Mouse (Mus musculus) liver, embryonic 12.5 days (tissue): ENCODE measurements around the gene Tekt1. TPM values are rescaled to one million over a fixed set of nuclear protein-coding genes. Genes with fewer than 3 reads are reported as not detected.
A peak's percentile ranks its signal among the peaks of the same experiment; 100 is the strongest.

Experiments used
- ATAC-seq: fragments of 200-750 bp; cut with Nextera tagmentation; 2 replicates; pipeline ENCODE4 v1.8.0; 2017; ENCODE audit warnings: moderate number of reproducible peaks, mild to moderate bottlenecking, moderate library complexity
- H3K27ac ChIP-seq: fragments of 300-500 bp; sonication (generic); 2 replicates; pipeline ENCODE4 v1.5.1; 2016; ENCODE audit warnings: mild to moderate bottlenecking
- H3K27me3 ChIP-seq: fragments of 300-500 bp; sonication (generic); replicated peaks from 2 replicates; pipeline ENCODE4 v1.6.1; 2016; ENCODE audit warnings: mild to moderate bottlenecking, moderate library complexity
- H3K36me3 ChIP-seq: fragments of 300-500 bp; sonication (generic); 2 replicates; pipeline ENCODE4 v1.6.1; 2016; ENCODE audit warnings: mild to moderate bottlenecking, moderate library complexity
- H3K4me1 ChIP-seq: fragments of 300-500 bp; sonication (generic); 2 replicates; pipeline ENCODE4 v1.6.1; 2016
- H3K4me2 ChIP-seq: fragments of 300-500 bp; sonication (generic); 2 replicates; pipeline ENCODE4 v1.6.1; 2016; ENCODE audit warnings: mild to moderate bottlenecking, moderate library complexity
- H3K4me3 ChIP-seq: fragments of 300-500 bp; sonication (generic); 2 replicates; pipeline ENCODE4 v1.5.1; 2016; ENCODE audit warnings: mild to moderate bottlenecking, moderate library complexity
- H3K9ac ChIP-seq: fragments of 300-500 bp; sonication (generic); 2 replicates; pipeline ENCODE4 v1.6.1; 2016; ENCODE audit warnings: mild to moderate bottlenecking, moderate library complexity
- H3K9me3 ChIP-seq: fragments of 300-500 bp; sonication (generic); replicated peaks from 2 replicates; pipeline ENCODE4 v1.6.1; 2016; ENCODE audit warnings: mild to moderate bottlenecking, moderate library complexity
- WGBS: fragments of 180-500 bp; shearing (Covaris S2); methylation state at CpG from one replicate; pipeline ENCODE4 v1.1.7; 2016; ENCODE audit not compliant: insufficient replicate concordance; 5-methylcytosine and 5-hydroxymethylcytosine counted together
- polyA plus RNA-seq: library from polyadenylated mRNA; unstranded; fragments of >200 nt; fragmentation: Nextera tagmentation; extraction: Ambion mirVana; gene quantifications from 2 replicates; pipeline ENCODE4 v1.2.1, GENCODE M21; 2016

The Tekt1 gene
- polyA plus RNA-seq, 1 experiment from 2014 or later = 0.08 TPM

DNA sequence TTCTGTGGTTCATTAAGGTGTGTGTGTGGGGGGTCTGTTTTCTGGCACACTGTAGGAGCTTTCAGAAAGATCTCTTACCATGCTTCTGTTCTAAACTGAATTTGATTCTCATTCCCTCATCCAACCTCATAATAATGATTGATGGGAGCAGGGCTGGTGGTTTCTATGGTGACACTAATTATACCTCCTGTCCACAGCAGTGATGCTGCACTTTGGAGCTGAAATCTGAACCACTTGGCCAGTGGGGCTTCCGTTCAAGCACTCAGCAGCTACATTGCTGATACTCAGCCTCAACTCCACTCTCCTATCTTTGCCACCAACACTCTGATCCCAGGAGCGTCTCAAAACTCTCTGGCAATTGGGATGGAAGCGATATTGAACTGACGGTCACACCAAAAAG lies 17.1 kb upstream of the Tekt1 start:
- WGBS = 70% methylated on average over 4 of the region's 4 CpGs
- H3K4me1 ChIP-seq = peaks cover 6% of the 10 kb centered on the region; the same call in 1 of the 2 replicates
- no peaks in the 10 kb centered on the region for H3K9me3 ChIP-seq
- no peak overlapping the region for H3K4me2 ChIP-seq
- no peak overlapping the region for H3K9ac ChIP-seq
- 0 out of 2 replicates have a peak, but pooled peaks cover 3% of the 10 kb centered on the region for H3K27me3 ChIP-seq
- H3K4me3 ChIP-seq = no peak overlapping the region
- no peak for ATAC-seq
- H3K27ac ChIP-seq = no peak overlapping the region
- no peaks in the 10 kb centered on the region for H3K36me3 ChIP-seq

DNA sequence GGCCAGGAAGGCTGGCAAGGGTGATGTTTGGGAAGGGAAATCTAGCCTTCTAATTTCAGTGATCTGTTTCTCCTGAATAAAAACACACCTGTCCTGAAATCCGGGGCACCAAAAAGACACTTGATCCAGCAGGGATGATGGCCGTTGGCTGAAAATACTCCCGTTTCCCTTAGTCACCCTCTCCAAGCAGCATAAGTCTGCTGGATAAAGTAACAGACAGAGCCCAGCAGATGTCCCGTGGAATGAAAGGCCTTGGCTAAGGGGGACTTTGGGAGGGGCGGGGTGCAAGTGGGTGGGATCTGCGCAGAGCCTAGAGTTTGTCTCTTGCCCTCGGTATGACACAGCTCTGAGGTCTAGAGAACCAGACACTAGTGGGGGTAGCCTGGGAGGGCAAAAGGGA lies 16.0 kb upstream of the Tekt1 start:
- Histone ChIP-seq H3K27me3 (0 out of 2 replicates have a peak, but pooled peaks cover 7% of the 10 kb centered on the region), H3K9me3 (no peaks in the 10 kb centered on the region), H3K9ac (no peak overlapping the region), H3K4me1 (peaks cover 6% of the 10 kb centered on the region; the same call in 1 of the 2 replicates), H3K4me2 (no peak overlapping the region), H3K4me3 (no peak overlapping the region), H3K27ac (no peak overlapping the region), H3K36me3 (no peaks in the 10 kb centered on the region)
- WGBS = 68% methylated on average over 7 of the region's 7 CpGs
- no peak for ATAC-seq

DNA sequence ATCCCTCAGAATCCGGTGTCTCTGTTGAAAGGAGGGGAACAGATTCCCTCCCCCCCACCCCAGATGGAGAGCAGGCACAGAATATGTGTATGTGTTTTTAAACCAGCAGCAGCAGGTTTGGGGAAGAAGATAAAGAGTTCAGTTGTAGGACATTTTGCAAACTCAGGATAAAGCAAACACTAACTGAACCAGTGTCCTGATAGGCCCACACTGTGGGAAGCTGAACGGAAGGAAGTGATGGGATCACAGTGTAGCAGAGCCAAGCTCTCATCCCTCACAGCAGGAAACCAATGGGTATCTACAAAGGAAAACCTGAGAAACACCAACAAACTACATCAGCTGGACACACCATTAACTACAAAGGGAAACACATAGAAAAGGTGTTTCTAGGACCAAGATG lies 14.3 kb upstream of the Tekt1 start:
- Histone ChIP-seq H3K36me3 (no peaks in the 10 kb centered on the region), H3K27ac (no peak overlapping the region), H3K4me1 (peaks cover 6% of the 10 kb centered on the region; the same call in 1 of the 2 replicates), H3K9me3 (no peaks in the 10 kb centered on the region), H3K4me3 (no peak overlapping the region), H3K4me2 (no peak overlapping the region), H3K9ac (no peak overlapping the region), H3K27me3 (0 out of 2 replicates have a peak, but pooled peaks cover 9% of the 10 kb centered on the region)
- 39% methylated on average over 2 of the region's 2 CpGs for WGBS
- ATAC-seq = no peak

DNA sequence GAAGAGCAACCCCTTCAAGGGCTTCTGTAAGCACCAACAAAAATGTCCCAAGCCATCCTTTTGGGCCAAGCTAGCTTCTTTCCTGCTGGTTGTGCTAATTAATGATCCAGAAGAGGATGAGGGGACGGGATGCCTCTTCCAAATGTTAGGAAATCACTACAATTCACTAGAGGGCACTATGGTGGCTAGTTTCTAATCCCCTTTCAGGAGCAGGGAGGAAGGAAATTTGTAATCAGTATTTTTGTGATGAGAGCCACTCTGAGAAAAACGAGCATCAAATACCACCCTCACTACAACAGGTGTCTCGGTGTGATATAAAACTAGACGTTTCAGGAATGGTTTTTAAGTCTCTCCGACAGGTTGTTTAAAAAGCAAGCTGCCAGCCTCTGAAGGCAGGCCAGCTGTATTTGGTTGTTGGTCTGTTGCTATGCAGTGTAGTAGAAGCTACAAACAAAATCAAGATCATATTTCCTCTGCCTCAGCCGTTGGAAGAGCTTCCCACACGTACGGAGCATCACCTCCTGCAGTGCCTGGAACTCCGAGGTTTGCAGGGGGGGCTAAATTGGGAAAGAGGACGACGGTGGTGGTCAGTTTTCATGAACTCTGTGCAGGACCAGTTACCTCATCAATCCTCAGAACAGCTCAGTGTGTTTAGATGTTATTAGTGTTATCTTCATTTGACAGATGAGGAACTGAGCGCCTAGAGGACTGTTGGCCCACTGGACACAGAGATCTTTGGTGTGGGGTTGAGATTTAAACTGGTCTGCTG lies 7.8 kb upstream of the Tekt1 start:
- no peak for ATAC-seq
- Histone ChIP-seq H3K4me3 (no peak overlapping the region), H3K27me3 (peaks cover 28% of the 10 kb centered on the region), H3K27ac (no peak overlapping the region), H3K36me3 (no peaks in the 10 kb centered on the region), H3K4me2 (no peak overlapping the region), H3K9ac (no peak overlapping the region), H3K4me1 (no peaks in the 10 kb centered on the region), H3K9me3 (no peaks in the 10 kb centered on the region)
- WGBS = 22% methylated on average over 12 of the region's 12 CpGs

DNA sequence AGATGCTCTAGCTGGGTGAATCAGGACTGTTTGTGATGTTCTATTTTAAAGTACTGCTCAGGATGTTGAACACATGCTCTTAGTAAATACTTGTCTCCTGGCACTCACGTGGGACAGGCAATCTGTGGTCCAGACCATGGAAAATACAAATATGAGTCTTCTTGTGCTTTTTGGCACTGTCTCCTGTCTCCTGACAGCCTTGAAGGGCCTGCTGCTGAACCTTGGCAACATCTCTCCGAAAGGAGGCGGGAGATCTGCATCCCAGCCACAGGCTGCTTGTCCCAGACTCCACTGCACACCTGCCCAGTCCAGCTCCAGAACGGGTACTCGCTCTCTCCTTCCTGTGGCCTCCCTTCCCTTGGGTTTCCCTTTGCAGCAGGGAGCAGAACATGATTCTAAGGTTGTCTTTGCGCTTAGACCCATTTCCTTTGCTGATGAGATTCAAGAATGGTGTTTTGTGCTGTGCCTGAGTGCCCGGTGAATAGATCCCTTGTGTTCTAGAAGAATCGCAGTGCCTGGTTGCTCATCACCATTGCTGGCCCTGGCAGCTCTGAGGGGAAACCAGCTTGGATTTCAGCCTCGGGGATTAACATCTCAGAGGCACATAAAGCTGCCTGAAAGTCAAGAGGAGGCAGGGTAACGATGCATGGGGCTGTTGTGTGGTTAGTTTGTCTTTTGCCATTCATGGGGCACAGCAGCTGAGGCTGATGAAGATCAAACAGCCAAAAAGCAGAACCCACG lies 5.9 kb upstream of the Tekt1 start:
- no peaks in the 10 kb centered on the region for H3K36me3 ChIP-seq
- ATAC-seq = no peak
- WGBS = 56% methylated on average over 11 of the region's 11 CpGs
- no peak overlapping the region for H3K4me2 ChIP-seq
- H3K27ac ChIP-seq = no peak overlapping the region
- H3K4me1 ChIP-seq = no peaks in the 10 kb centered on the region
- H3K27me3 ChIP-seq = peaks cover 23% of the 10 kb centered on the region
- H3K9ac ChIP-seq = no peak overlapping the region
- no peaks in the 10 kb centered on the region for H3K9me3 ChIP-seq
- H3K4me3 ChIP-seq = no peak overlapping the region

DNA sequence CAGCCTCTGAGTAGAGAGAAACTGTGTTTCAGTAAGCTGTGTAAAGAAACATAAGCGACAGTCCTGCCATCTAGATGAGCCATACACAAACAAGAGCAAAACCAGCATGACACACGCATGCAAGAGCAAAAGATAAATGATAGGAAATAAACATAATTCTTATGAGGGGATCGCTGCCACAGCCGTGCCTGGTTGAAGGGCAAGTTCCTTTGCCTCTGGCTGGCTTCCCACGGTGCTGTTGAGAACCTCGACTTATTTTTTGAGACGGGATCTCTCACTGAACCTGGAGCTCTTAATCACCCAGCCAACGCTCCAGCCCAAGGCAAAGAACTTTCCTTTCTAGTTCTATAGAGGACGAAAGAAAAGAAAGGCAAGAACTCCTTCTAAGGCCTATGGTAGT lies 3.9 kb upstream of the Tekt1 start:
- H3K36me3 ChIP-seq = no peaks in the 10 kb centered on the region
- no peaks in the 10 kb centered on the region for H3K9me3 ChIP-seq
- H3K27me3 ChIP-seq = peaks cover 40% of the 10 kb centered on the region
- no peak for ATAC-seq
- H3K4me3 ChIP-seq = no peak overlapping the region
- 0 out of 2 replicates have a peak, but pooled peaks cover 7% of the 10 kb centered on the region for H3K4me1 ChIP-seq
- H3K4me2 ChIP-seq = no peak overlapping the region
- no peak overlapping the region for H3K9ac ChIP-seq
- no peak overlapping the region for H3K27ac ChIP-seq
- 66% methylated on average over 9 of the region's 9 CpGs for WGBS

DNA sequence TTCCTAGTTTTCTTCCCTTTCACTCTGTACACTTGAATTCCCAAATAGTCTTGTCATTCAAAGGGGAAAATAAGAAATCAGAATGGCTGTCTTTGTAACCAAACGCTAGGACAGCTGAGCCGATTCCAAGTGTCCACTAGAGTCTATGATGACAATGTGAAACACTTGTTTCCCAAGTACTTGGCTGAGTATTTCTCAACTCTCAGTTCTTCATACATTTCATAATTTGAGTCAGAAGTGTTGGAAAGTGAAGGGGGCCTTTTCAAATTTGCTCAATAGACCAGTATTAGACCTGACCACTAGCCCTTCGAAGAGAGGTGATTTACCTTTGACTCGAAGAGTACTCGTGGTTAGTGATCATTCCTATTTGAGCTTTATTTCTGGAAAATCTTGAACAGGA lies 2.3 kb upstream of the Tekt1 start:
- Histone ChIP-seq H3K4me1 (0 out of 2 replicates have a peak, but pooled peaks cover 7% of the 10 kb centered on the region), H3K9ac (no peak overlapping the region), H3K4me3 (no peak overlapping the region), H3K27me3 (peaks cover 37% of the 10 kb centered on the region), H3K4me2 (no peak overlapping the region), H3K27ac (no peak overlapping the region), H3K36me3 (no peaks in the 10 kb centered on the region), H3K9me3 (no peaks in the 10 kb centered on the region)
- no peak for ATAC-seq
- 77% methylated on average over 5 of the region's 5 CpGs for WGBS

DNA sequence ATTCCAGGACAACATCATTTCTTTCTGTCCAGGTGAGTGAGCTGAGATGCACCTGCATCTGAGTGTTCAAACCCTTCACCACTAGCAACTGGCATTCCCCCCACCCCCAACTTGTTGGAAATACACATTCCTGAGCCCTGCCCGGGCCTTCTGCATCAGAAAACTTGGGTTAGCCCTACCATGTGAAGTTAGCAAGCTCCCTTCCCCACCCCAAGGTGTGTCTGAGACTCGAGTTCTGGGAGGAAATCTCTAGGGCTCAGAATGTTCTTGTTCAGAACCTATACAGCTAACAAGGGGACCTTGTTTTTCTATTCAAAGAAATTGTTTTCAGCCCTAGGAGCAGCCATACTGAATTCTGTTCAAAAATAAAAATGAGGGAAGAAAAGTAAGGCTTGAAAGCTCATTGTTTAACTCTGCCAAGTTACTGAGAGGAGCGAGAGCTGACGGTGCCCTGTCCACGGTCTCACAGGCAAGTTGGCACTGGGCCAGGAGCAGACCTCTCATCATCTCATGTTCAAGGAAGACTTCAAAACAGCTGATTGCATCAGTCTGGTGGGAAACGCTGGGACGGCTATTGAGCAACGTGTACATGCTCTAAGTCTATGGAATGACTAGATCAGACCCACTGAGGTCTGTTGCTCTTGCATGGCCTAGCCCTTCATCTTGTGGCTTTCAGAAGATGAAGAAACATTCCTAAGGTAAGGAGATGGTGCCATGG lies 1.4 kb upstream of the Tekt1 start:
- Histone ChIP-seq H3K27ac (no peak overlapping the region), H3K4me2 (no peak overlapping the region), H3K4me1 (0 out of 2 replicates have a peak, but pooled peaks cover 7% of the 10 kb centered on the region), H3K9ac (no peak overlapping the region), H3K27me3 (peaks cover 30% of the 10 kb centered on the region), H3K36me3 (no peaks in the 10 kb centered on the region), H3K9me3 (no peaks in the 10 kb centered on the region), H3K4me3 (no peak overlapping the region)
- WGBS = 66% methylated on average over 8 of the region's 8 CpGs
- no peak for ATAC-seq

DNA sequence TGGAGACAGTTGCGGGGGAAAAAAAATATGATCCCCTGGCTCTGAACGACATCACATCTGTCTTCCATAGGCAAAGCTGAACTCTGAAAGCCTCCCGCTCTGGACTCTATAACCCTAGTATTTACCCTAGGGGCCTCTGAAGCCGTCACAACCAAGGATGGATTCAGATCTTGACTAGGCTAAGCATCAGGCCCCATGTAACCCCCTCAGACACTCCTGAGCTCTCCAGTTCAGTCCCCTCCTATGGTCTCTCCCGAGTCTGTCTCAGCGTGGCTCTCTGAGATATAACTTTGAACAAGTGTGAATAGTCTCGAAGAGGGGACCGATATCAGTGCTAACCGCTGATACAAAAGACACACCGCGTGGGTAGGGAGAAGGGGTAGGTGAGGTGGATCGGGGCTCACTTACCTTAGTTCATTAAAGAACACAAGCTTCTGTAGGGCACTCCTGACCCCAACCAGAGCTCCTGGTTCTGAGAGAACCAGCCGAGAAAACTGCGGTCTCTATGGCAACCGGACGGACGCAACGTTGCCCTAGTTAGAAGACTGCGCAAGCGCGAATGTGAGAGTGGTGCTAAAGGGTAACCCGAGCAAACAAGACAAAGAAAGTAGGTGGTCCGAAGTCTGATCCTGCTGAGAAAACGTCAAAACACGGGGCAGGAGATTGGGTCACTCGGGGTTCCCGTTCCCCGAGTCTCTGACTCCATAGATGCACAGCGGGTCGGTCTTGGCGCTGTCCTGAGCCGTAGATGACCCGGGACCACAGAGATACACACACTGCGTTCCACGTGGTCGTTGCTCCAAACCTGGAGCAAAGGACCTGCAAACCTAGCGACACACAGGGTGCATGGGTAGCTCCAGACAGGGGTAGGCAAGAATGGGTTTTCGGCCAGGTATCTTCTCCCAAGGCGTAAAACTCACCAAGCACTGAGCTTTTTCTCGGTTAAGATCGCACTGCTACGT lies 576 bp downstream of the Tekt1 start:
- ATAC-seq = 0 out of 2 replicates have a peak, but pooled peaks have one; percentile 51
- Histone ChIP-seq H3K4me2 (peak overlapping the region; percentile 63), H3K27ac (no peak overlapping the region), H3K9ac (peak overlapping the region; percentile 25), H3K36me3 (no peaks in the 10 kb centered on the region), H3K4me1 (0 out of 2 replicates have a peak, but pooled peaks cover 7% of the 10 kb centered on the region), H3K4me3 (peak overlapping the region; percentile 44), H3K9me3 (no peaks in the 10 kb centered on the region), H3K27me3 (peaks cover 23% of the 10 kb centered on the region)
- 13% methylated on average over 42 of the region's 42 CpGs for WGBS

DNA sequence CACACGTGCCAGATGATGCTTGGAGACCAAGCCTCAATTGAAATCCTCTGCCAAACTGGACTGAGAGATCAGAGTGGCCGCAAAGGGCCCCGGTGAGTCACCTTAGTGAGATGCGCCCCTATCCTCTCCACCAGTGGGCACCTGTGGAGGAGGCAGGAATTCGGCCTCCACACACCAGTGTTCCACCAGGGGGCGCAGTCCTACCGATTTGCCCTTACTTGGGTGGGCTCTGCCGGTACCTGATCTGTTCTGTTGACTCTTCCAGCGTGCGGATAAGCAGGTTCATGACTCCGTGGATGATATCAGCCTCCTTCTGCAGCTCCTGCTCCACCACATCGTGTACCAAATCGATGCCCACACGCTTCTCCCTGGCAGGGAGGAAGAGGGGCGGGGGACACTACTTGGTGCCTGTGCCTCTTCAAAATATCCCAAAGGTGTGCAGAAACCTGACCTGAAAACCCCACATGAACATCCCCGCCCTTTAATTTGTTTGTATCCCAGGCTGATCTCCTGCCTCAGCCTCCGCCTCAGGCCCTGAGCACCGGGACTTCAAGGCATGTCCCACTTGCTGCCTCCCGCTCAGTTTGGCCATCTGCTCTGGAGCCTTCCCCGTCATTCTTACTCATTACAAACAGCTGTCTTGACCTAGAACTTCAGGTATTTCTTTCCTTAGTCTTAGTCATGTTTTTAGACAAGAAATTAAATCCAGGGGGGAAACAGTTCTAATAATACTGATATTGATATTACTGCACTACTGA lies 7.1 kb downstream of the Tekt1 start:
- Histone ChIP-seq H3K4me2 (peak overlapping the region; percentile 48), H3K9me3 (no peaks in the 10 kb centered on the region), H3K36me3 (no peaks in the 10 kb centered on the region), H3K9ac (no peak overlapping the region), H3K27me3 (no peaks in the 10 kb centered on the region; the same call in 1 of the 2 replicates), H3K4me3 (no peak overlapping the region), H3K4me1 (peaks cover 6% of the 10 kb centered on the region; the same call in 1 of the 2 replicates), H3K27ac (no peak overlapping the region)
- ATAC-seq = no peak
- 20% methylated on average over 20 of the region's 20 CpGs for WGBS
